Mouse (Mus musculus) layer of hippocampus, adult 8-10 months (tissue): ENCODE results near the gene Sdc4. TPM values are rescaled to one million over a fixed set of nuclear protein-coding genes. Genes with fewer than 3 reads are reported as not detected.

Experiments
- DNase-seq, 2 experiments: peaks; one replicate each; pipeline ENCODE4 v3.0.0; 2022; ENCODE audit warnings: low spot score in 2 of 2
- total RNA-seq, 4 experiments: library from RNA; stranded (reverse); gene quantifications; 2 replicates each; pipeline ENCODE4 v1.2.4; 2022

Sdc4 gene
- total RNA-seq = 100 to 1,000 TPM; 109 to 165 (median 131) TPM

GRCm38 (mm10) chr2:164443460-164444000 is at the start of gene Sdc4:
TSS of gene Sdc4 (minus strand) at chr2:164443887.
- no peak for DNase-seq

GRCm38 (mm10) chr2:164487812-164488211 is 44.1 kb upstream of the Sdc4 start:
- peak; percentile 71 to 76 for DNase-seq

GRCm38 (mm10) chr2:164487115-164487527 is 43.4 kb upstream of the Sdc4 start:
- DNase-seq = peak in 1 of 2 experiments; percentile 25

GRCm38 (mm10) chr2:164486258-164487114 is 42.8 kb upstream of the Sdc4 start:
- DNase-seq = peak; percentile 82 to 83

- DNase-seq = no peak
Measured at GRCm38 (mm10) chr2:164485681-164486257, 42.1 kb upstream of the Sdc4 start, which contains the start of gene Dbndd2. TSS of gene Dbndd2 (plus strand) at chr2:164486106.

- no peak for DNase-seq
Measured at GRCm38 (mm10) chr2:164473624-164474023, 29.9 kb upstream of the Sdc4 start, which contains the start of gene Trp53tg5. TSS of gene Trp53tg5 (minus strand) at chr2:164473724.

GRCm38 (mm10) chr2:164470254-164470653 is 26.6 kb upstream of the Sdc4 start:
- peak in 1 of 2 experiments; percentile 44 for DNase-seq

GRCm38 (mm10) chr2:164466787-164467186 is 23.1 kb upstream of the Sdc4 start:
- no peak for DNase-seq

- no peak for DNase-seq
Measured at GRCm38 (mm10) chr2:164465161-164465560, 21.5 kb upstream of the Sdc4 start.

- peak; percentile 97 to 98 for DNase-seq
Measured at GRCm38 (mm10) chr2:164460745-164461551, 17.3 kb upstream of the Sdc4 start, which contains the start of gene Gm20458. TSS of gene Gm20458 (plus strand) at chr2:164460967.

GRCm38 (mm10) chr2:164458535-164458934 is 14.8 kb upstream of the Sdc4 start:
- no peak for DNase-seq

GRCm38 (mm10) chr2:164457942-164458341 is 14.3 kb upstream of the Sdc4 start:
- DNase-seq = no peak

GRCm38 (mm10) chr2:164456864-164457300 is 13.2 kb upstream of the Sdc4 start, which contains the start of gene Sys1:
TSS of gene Sys1 (plus strand) at chr2:164456964.
- DNase-seq = peak; percentile 43 to 51

GRCm38 (mm10) chr2:164456413-164456812 is 12.7 kb upstream of the Sdc4 start:
- no peak for DNase-seq

GRCm38 (mm10) chr2:164455421-164456190 is 11.9 kb upstream of the Sdc4 start:
- DNase-seq = no peak

- DNase-seq = peak; percentile 59 to 70
Measured at GRCm38 (mm10) chr2:164454846-164455245, 11.2 kb upstream of the Sdc4 start.

- DNase-seq = no peak
Measured at GRCm38 (mm10) chr2:164453887-164454500, 10.3 kb upstream of the Sdc4 start.

GRCm38 (mm10) chr2:164453047-164453757 is 9.5 kb upstream of the Sdc4 start:
- DNase-seq = no peak

- no peak for DNase-seq
Measured at GRCm38 (mm10) chr2:164452000-164452676, 8.5 kb upstream of the Sdc4 start.
